Mouse (Mus musculus) lung, postnatal 14 days (tissue): ENCODE results near the gene Apeh.
"Not testable (repeated sequence)": the region's sequence is repeated elsewhere in the genome, so short reads cannot be mapped to it uniquely, and the experiment has no call there.

Experiments
- DNase-seq: peaks from one replicate; pipeline ENCODE4 v3.0.0; 2021

The Apeh gene

GRCm38 (mm10) chr9:108094184-108094941 is at the start of gene Apeh:
Gene Apeh (minus strand): TSS chr9:108094606.
- DNase-seq, result peak; percentile 97

GRCm38 (mm10) chr9:108143470-108143869 is 49.1 kb upstream of the Apeh start:
- DNase-seq, result no peak

- no peak for DNase-seq
Measured at GRCm38 (mm10) chr9:108141387-108141786, 47.0 kb upstream of the Apeh start.

GRCm38 (mm10) chr9:108139963-108140695 is 45.7 kb upstream of the Apeh start:
- DNase-seq, result peak; percentile 12

GRCm38 (mm10) chr9:108139169-108139962 is 45.0 kb upstream of the Apeh start:
- DNase-seq, result no peak

- DNase-seq, result no peak
Measured at GRCm38 (mm10) chr9:108138118-108138517, 43.7 kb upstream of the Apeh start.

- DNase-seq, result no peak
Measured at GRCm38 (mm10) chr9:108137523-108137922, 43.1 kb upstream of the Apeh start.

- DNase-seq, result no peak
Measured at GRCm38 (mm10) chr9:108136930-108137462, 42.6 kb upstream of the Apeh start.

- peak; percentile 39 for DNase-seq
Measured at GRCm38 (mm10) chr9:108136225-108136624, 41.8 kb upstream of the Apeh start.

GRCm38 (mm10) chr9:108135679-108136078 is 41.3 kb upstream of the Apeh start:
- DNase-seq, result not testable (repeated sequence)

GRCm38 (mm10) chr9:108133478-108133877 is 39.1 kb upstream of the Apeh start:
- DNase-seq, result no peak

GRCm38 (mm10) chr9:108132373-108132772 is 38.0 kb upstream of the Apeh start:
- no peak for DNase-seq

- DNase-seq, result no peak
Measured at GRCm38 (mm10) chr9:108131502-108131901, 37.1 kb upstream of the Apeh start.

GRCm38 (mm10) chr9:108129042-108129948 is 34.9 kb upstream of the Apeh start:
- no peak for DNase-seq

GRCm38 (mm10) chr9:108128248-108128647 is 33.8 kb upstream of the Apeh start:
- no peak for DNase-seq

GRCm38 (mm10) chr9:108126436-108127180 is 32.2 kb upstream of the Apeh start:
- no peak for DNase-seq

- DNase-seq, result no peak
Measured at GRCm38 (mm10) chr9:108125731-108126130, 31.3 kb upstream of the Apeh start.

GRCm38 (mm10) chr9:108123916-108124315 is 29.5 kb upstream of the Apeh start:
- no peak for DNase-seq

GRCm38 (mm10) chr9:108121170-108121969 is 27.0 kb upstream of the Apeh start:
- no peak for DNase-seq

GRCm38 (mm10) chr9:108120671-108121070 is 26.3 kb upstream of the Apeh start:
- DNase-seq, result no peak
